Mouse (Mus musculus) small intestine, adult 2 months (tissue): ENCODE results near the gene Ric8b.

ENCODE experiments used
- CTCF ChIP-seq: fragments of 200-500 bp; IDR thresholded peaks from 2 replicates; pipeline ENCODE4 v1.5.1; 2012; ENCODE audit warnings: low read depth, mild to moderate bottlenecking, control low read depth, inconsistent platforms, low read length, moderate library complexity, mixed read lengths; ENCODE audit not compliant: insufficient replicate concordance, insufficient read length; ENCODE audit errors: extremely low read depth
- POLR2A ChIP-seq: fragments of 200-500 bp; IDR thresholded peaks from 2 replicates; pipeline ENCODE4 v1.6.1; 2012; ENCODE audit warnings: low read depth, mild to moderate bottlenecking, control low read depth, inconsistent platforms, low read length, moderate library complexity

- no peak for TF ChIP-seq POLR2A
- TF ChIP-seq CTCF = no peak
These were observed 37.4 kb upstream of the Ric8b start for GRCm38 (mm10) chr10:84879823-84880571.
